Mouse (Mus musculus) E14TG2a.4 (cell line): Measurements from ENCODE around the gene Ugt1a9.

Experiments
- H3K27me3 ChIP-seq: 2 replicates; pipeline ENCODE4 v1.6.1; 2014; ENCODE audit warnings: low read length, control low read depth; ENCODE audit not compliant: insufficient read depth
- H3K36me3 ChIP-seq: 2 replicates; pipeline ENCODE4 v1.6.1; 2014; ENCODE audit warnings: low read length, control low read depth; ENCODE audit not compliant: insufficient read depth
- H3K4me1 ChIP-seq: replicated peaks from 2 replicates; pipeline ENCODE4 v1.6.1; 2014; ENCODE audit warnings: low read depth, low read length, control low read depth
- H3K4me3 ChIP-seq: replicated peaks from 2 replicates; pipeline ENCODE4 v1.5.1; 2014; ENCODE audit warnings: mild to moderate bottlenecking, low read length
- H3K9me3 ChIP-seq: 2 replicates; pipeline ENCODE4 v1.6.1; 2014; ENCODE audit warnings: low read length, control low read depth
- CTCF ChIP-seq: conservative IDR thresholded peaks from 2 replicates; pipeline ENCODE4 v1.5.1; 2014; ENCODE audit warnings: low read length
- NANOG ChIP-seq: IDR thresholded peaks from 2 replicates; pipeline ENCODE4 v1.6.1; 2014; ENCODE audit warnings: borderline replicate concordance, low read length, mixed read lengths
- POU5F1 ChIP-seq: IDR thresholded peaks from 2 replicates; pipeline ENCODE4 v1.6.1; 2014; ENCODE audit warnings: low read length, borderline replicate concordance

Gene Ugt1a9

DNA sequence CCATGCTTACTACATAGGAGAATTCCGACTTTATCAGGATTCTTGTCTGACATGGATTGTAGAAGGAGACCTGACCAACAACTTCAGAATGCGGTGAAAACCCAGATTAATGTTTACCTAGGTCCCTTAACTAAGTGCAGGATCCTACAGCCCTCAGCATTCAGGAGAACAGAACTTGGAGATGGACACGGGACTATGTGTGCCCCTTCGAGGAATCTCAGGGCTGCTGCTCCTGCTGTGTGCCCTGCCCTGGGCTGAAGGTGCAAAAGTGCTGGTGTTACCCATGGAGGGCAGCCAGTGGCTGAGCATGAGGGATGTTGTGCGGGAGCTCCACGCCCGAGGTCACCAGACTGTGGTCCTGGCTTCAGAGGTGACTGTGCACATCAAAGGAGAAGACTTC lies 129.9 kb downstream of the Ugt1a9 start, which contains the start of gene Ugt1a2:
Ugt1a2 (plus strand) TSS at position 146 of the 400 bp plus-strand sequence.
- Histone ChIP-seq H3K27me3 (peaks cover 44% of the 10 kb centered on the region), H3K36me3 (no peaks in the 10 kb centered on the region), H3K9me3 (0 out of 2 replicates have a peak, but pooled peaks cover 6% of the 10 kb centered on the region), H3K4me3 (no peak within 1 kb of the TSS), H3K4me1 (peaks cover 4% of the 10 kb centered on the region)
- TF ChIP-seq POU5F1 (no peak), CTCF (no peak), NANOG (no peak)

DNA sequence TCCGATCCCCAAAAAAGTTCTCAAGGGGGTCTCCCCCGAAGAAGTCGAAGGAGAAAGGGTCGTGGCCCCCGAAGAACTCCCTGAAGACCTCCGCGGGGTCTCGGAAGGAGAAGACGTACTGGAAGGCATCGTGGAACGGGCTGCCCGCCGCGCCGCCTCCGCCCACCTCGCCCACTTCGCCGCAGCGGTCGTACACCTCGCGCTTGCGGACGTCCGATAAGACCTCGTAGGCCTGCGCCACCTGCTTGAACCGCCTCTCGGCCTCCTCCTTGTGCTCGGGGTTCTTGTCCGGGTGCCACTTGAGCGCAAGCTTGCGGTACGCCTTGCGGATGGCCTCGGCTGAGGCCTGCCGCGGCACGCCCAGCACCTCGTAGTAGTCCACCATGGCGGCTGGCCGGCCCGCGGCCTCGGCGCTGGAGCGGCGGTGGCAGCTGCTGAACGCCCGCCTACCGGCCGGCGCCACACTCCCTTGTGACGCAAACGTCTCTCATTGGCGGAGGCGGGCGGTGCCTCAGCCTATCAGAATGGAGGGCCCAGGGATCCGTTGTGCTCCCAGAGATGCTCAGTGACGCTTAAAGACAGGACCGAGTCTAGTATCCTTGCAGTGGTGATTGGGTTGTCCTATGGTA lies 134.8 kb downstream of the Ugt1a9 start, which contains the start of gene Dnajb3:
Dnajb3 (minus strand) TSS at position 489 of the 629 bp plus-strand sequence.
- H3K27me3 ChIP-seq: peaks cover 59% of the 10 kb centered on the region
- peaks cover 4% of the 10 kb centered on the region for H3K4me1 ChIP-seq
- no peak for TF ChIP-seq POU5F1
- TF ChIP-seq CTCF: no peak
- no peak for TF ChIP-seq NANOG
- H3K9me3 ChIP-seq: peaks cover 26% of the 10 kb centered on the region
- H3K4me3 ChIP-seq: peak within 1 kb of the TSS; percentile 73
- H3K36me3 ChIP-seq: no peaks in the 10 kb centered on the region

DNA sequence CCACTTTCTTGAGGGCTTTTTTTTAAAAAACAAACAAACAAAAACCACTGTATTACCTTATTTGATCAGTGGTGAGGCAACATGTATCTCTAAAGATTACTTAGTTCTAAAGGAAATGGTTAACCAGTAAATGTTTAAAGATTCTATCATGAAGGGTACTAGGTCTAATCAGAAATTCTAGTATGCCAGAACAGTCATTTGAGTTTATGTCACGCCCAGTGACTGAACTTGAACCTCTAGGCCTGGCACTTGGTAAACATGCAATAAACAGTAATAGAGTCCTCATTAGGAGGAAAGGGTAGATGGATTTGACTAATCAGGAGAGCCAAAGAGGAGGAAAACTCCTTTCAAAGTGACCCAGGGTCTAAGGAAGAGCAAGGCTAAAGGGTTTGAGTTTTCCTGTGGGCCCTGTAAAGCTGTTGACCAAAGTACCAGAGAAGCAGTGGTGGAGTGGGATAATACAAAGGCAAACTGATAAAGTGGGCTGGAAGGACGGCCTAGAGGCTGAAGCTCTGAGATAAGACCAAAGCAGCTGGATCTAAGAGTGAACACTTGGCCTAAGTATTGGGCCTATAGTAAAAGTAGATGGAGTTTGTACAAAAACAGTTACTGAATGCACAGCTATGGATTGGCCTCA lies 136.4 kb downstream of the Ugt1a9 start:
- TF ChIP-seq NANOG (no peak), POU5F1 (no peak), CTCF (no peak)
- peaks cover 4% of the 10 kb centered on the region for H3K4me1 ChIP-seq

DNA sequence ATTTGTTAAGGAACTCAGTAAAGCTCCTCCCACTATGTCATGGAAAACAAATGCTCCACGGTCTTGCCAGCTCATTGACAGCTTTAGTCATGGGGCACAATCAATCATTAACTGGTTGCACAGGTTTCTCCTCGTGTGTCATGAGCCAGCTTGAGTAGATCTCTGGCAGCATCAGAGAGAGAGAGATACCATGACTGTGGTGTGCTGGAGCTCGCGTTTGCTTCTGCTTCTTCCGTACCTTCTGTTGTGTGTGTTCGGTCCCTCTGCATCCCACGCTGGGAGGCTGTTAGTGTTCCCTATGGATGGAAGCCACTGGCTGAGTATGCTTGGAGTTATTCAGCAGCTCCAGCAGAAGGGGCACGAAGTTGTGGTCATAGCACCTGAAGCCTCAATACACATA lies 141.2 kb downstream of the Ugt1a9 start, which contains the start of gene Ugt1a1:
Ugt1a1 (plus strand) TSS at position 148 of the 400 bp plus-strand sequence.
- peaks cover 15% of the 10 kb centered on the region for H3K27me3 ChIP-seq
- peaks cover 10% of the 10 kb centered on the region for H3K9me3 ChIP-seq
- H3K4me3 ChIP-seq: no peak within 1 kb of the TSS
- TF ChIP-seq POU5F1 (no peak), NANOG (0 out of 2 replicates have a peak, but pooled peaks have one; percentile 3)
- H3K4me1 ChIP-seq: no peaks in the 10 kb centered on the region
- H3K36me3 ChIP-seq: no peaks in the 10 kb centered on the region

More for the DNA sequence above, 136.4 kb downstream of the Ugt1a9 start:
- Histone ChIP-seq H3K9me3 (peaks cover 26% of the 10 kb centered on the region), H3K27me3 (peaks cover 50% of the 10 kb centered on the region), H3K36me3 (no peaks in the 10 kb centered on the region), H3K4me3 (no peak overlapping the region)

DNA sequence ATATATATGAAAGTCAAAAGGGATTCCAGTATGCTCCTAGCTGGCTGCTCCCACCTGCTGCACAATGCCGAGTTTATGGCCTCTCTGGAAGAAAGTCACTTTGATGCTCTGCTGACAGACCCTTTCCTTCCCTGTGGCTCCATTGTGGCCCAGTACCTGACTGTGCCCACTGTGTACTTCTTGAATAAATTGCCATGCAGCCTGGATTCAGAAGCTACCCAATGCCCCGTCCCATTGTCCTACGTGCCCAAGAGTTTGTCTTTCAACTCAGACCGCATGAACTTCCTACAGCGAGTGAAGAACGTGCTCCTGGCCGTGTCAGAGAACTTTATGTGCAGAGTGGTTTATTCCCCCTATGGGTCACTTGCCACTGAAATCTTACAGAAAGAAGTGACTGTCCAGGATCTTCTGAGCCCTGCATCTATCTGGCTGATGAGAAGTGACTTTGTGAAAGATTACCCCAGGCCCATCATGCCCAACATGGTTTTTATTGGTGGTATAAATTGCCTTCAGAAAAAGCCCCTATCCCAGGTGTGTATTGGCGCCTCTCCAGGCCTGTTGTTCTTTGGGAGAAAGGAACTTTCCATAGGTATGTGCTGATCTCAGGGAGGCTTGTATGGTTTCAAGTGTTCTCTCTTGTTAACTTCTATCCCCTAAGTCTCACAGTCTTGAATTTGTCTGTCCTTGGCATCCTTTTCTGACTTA lies 141.9 kb downstream of the Ugt1a9 start:
- H3K27me3 ChIP-seq: peaks cover 11% of the 10 kb centered on the region
- TF ChIP-seq NANOG (0 out of 2 replicates have a peak, but pooled peaks have one; percentile 4), POU5F1 (no peak)

DNA sequence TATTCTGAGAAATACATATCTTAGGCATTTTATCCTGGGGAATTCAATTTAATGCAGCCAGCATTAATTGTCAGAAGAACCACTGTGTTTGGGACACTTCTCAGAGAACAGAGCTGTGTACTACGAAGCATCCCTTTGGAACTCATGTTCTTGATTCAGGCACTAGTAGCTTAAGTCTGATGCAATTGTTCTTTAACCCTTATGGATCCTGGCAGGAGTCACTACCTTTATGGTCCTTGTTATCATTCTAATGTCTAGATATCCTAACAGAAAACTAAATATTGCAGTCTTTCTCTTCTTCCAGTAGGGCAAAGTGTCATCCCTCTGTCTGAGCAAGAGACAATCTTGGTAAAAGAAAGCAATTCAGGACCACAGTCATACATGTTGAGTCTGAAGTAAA lies 142.5 kb downstream of the Ugt1a9 start:
- no peaks in the 10 kb centered on the region for H3K36me3 ChIP-seq
- TF ChIP-seq CTCF: no peak
- TF ChIP-seq NANOG: no peak
- no peak for TF ChIP-seq POU5F1
- peaks cover 7% of the 10 kb centered on the region for H3K27me3 ChIP-seq
- peaks cover 8% of the 10 kb centered on the region for H3K9me3 ChIP-seq
- H3K4me1 ChIP-seq: no peaks in the 10 kb centered on the region
- H3K4me3 ChIP-seq: no peak overlapping the region

More for the DNA sequence above, 141.9 kb downstream of the Ugt1a9 start:
- no peak overlapping the region for H3K4me3 ChIP-seq
- no peaks in the 10 kb centered on the region for H3K36me3 ChIP-seq
- peaks cover 10% of the 10 kb centered on the region for H3K9me3 ChIP-seq
- H3K4me1 ChIP-seq: no peaks in the 10 kb centered on the region

DNA sequence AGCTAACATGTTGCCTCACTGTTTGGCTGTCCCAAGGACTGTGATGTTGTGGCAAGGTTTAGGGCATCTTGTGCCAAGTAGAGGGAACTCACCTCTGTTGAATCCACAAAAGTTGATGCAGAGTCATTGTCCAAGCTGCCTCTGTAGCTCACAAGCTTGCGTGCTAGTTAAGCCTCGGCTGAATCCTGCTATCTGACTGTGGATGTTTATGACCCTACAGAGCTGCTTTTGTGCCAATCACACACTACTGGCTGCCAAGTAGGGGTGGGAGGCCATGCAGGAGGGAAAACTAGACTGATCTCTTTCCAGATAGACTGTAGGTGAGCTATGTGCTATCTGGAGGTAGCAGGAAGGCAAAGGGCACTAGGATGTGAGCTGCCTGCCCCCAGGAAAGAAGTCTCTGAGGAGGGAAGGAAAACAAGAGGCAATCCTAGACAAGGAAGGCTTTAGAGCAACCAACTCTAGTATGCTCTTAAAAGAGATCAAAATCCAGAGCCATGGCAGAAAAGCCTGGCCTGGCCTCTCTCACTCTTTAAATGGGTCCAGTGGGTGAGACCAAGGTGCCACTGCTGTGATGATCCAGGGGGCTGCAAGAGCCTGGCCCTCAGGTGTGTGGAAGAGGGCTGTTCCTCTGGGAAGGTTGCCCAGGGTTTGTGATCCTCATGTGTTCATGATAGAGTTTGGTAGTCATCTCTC lies 143.3 kb downstream of the Ugt1a9 start:
- Histone ChIP-seq H3K36me3 (no peaks in the 10 kb centered on the region), H3K4me1 (no peaks in the 10 kb centered on the region), H3K4me3 (no peak overlapping the region), H3K9me3 (peaks cover 8% of the 10 kb centered on the region), H3K27me3 (peaks cover 7% of the 10 kb centered on the region)
- TF ChIP-seq CTCF: no peak
- no peak for TF ChIP-seq NANOG
- no peak for TF ChIP-seq POU5F1
